Mouse (Mus musculus): ENCODE measurements around the gene Hhat.

DNA sequence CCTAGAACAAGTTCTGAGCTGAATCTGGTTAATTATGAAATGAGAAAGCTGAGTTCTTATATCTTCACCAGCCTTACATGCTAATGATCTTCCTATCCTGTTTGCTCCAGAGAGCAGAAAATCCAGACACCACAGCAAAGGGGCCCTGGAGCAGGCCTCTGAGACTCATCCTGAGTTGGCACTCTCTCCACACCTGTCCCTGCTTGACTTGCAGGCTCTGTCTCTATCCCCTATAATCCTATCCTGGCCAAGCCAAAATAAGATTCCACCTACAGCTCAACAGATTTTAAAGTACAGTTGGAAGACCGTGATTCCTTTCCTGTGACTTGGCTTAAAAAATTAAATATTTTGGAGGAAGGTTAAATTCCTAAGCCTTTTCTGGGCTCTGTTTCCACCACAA is 322.5 kb downstream of the Hhat start:
- TF ChIP-seq GATA1 (IDR thresholded peaks at IDR 0.05; ENCODE audit: low read length): no peak
- TF ChIP-seq TAL1 (IDR thresholded peaks at IDR 0.05; ENCODE audit: low read length): no peak

All from erythroblast, embryonic 14.5 days (primary cell).